Mouse (Mus musculus) c-Kit-positive CD71-positive TER-119-negative erythroid progenitor cells, embryonic 14.5 days (primary cell): Measurements from ENCODE around the gene Olfr1134.
"Not testable (repeated sequence)": the region's sequence is repeated elsewhere in the genome, so short reads cannot be mapped to it uniquely, and the experiment has no call there.

Experiments
- DNase-seq: peaks from one replicate; pipeline ENCODE4 v3.0.0-alpha.2; 2013; ENCODE audit warnings: low read depth

Olfr1134 gene

GRCm38 (mm10) chr2:87658360-87658759 is at the start of gene Olfr1134:
TSS of gene Olfr1134 (minus strand) at chr2:87658460.
- DNase-seq, result no peak

GRCm38 (mm10) chr2:87693847-87694246 is 35.6 kb upstream of the Olfr1134 start, which contains the start of gene Olfr1136:
TSS of gene Olfr1136 (minus strand) at chr2:87693947.
- no peak for DNase-seq

DNA sequence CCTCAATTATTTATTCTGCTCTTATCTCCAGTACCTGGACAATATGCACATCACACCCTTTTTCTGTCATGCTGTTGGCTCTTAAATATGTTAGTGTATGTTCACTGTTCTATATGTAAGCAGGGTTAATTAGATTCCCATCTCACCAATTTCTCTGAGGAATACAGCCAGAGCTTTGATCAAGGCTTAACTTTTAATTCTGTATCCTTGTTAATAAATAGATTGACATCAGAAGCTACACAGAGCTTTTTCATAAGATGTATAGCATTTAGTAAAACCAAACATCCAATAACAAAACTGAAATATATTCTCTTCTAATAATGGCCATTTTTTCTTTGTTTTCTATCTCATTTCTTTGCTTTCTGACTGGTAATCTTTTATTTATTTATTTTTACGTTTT is 15.3 kb upstream of the Olfr1134 start, which contains the start of gene Olfr1135:
Gene Olfr1135 (minus strand): TSS at position 101 of the 400 bp plus-strand sequence.
- no peak for DNase-seq

- no peak for DNase-seq
Observed at GRCm38 (mm10) chr2:87647274-87647673, 11.0 kb downstream of the Olfr1134 start, which contains the start of gene Olfr1133. TSS of gene Olfr1133 (minus strand) at chr2:87647374.

GRCm38 (mm10) chr2:87642441-87642840 is 15.8 kb downstream of the Olfr1134 start:
- DNase-seq, result no peak

DNA sequence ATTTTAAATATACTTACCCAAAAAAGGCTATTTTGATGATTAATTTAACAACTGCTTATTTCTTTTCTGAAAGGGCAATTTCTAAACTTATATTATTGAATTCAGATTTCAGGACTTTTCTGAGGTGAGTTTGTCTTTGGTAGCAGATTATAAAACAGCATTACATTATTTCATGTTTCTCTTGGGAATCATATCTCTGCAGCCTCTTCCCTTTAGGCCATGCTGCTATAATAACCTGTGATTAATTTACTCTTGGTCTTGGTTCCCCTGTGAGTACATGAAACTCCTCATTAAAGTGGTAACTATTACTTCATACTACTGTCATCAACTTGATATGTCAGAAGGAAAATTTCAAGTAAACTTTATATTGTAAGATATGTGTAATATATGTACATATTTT is 20.8 kb downstream of the Olfr1134 start, which contains the start of gene Olfr1132:
Gene Olfr1132 (minus strand): TSS at position 101 of the 400 bp plus-strand sequence.
- no peak for DNase-seq

DNA sequence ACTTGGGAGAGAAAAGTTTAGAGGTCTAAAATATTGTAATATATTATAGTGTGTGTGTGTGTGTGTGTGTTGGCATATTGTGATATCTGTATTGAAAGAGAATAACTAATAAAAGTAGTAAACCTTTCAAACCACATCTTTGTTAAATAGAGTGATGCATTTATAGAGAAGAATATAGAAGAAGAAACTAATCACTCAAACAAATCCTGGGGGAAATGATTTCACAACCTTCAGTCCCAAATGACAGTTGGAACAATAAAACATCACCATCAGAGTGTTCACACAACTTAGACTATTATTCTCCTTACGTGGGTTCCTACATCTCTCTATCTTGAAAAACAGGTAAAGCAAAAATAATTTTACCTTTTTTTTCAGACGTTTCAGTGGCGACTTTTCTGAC is 31.5 kb downstream of the Olfr1134 start, which contains the start of gene Olfr1131:
Gene Olfr1131 (plus strand): TSS at position 301 of the 400 bp plus-strand sequence.
- no peak for DNase-seq

DNA sequence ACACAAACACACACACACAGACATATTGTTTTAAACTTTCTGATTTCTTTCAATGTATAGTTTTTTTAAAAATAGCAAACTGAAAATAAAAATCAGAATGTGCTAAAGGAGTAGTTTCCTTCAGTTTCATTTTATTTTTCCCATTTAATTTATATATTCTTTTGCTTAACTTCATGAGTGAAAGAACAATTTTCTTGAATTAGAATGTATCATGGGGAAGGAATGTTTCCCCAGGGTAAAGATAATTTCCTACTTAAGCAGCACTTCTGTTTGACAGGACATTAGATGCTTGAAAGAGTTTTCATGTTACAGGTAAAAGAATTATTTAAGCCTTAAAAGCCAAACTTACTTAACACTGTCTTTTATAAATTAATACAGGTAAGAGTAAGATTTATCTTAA is 52.3 kb downstream of the Olfr1134 start, which contains the start of gene Olfr1130:
Gene Olfr1130 (plus strand): TSS at position 301 of the 400 bp plus-strand sequence.
- not testable (repeated sequence) for DNase-seq
